In the genomic region with DNA sequence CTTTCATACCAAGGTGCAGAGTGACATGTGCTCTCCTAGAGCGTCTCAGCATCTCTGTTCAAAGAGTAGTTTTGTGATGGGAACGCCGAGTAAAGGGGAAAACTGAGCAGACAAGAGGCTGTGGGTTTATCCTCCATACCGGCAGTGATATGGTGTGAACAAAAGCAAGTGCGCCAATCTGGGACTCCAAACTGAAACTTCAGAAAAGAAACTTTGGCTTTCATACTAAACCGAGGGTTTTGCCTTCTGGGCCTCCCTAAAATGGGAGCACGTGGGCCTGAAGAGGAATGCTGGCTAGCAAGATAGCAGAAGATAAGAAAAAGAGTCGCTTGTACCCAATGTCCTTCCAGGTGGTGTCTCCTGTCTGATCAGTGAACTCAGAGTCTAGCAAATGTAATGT, we compare ENCODE assay signal across 9 mouse cellular contexts. TPM values are rescaled to one million over a fixed set of nuclear protein-coding genes. Genes with fewer than 3 reads are reported as not detected.
A peak's percentile ranks its signal among the peaks of the same experiment; 100 is the strongest.
DNase-seq lines count a peak whose midpoint lies in the region; ATAC-seq lines count a peak whose summit lies in the region.
"Had no signal": no experiment of that assay in that cellular context is flagged by ENCODE, and none has a peak within 500 bp of the region (broad histone marks: within the 10 kb centered on the region; RNA-seq: fewer than 3 reads in every experiment).

No protein-coding gene starts in this region.

- no peak overlapping the region for H3K27ac ChIP-seq in forebrain, embryonic 10.5 days
- H3K27ac ChIP-seq in forebrain, embryonic 13.5 days: no peak overlapping the region
- no peak overlapping the region for H3K27ac ChIP-seq in midbrain, embryonic 16.5 days (ENCODE audit: low read length)
- H3K27ac ChIP-seq: hindbrain, embryonic 15.5 days had no signal

- H3K4me2 ChIP-seq in forebrain, embryonic 13.5 days: no peak overlapping the region
- H3K4me2 ChIP-seq in midbrain, embryonic 16.5 days (ENCODE audit: low read length): no peak overlapping the region

- H3K4me1 ChIP-seq in forebrain, embryonic 10.5 days: peaks cover 18% of the 10 kb centered on the region
- peaks cover 8% of the 10 kb centered on the region; the same call in 1 of the 2 replicates for H3K4me1 ChIP-seq in forebrain, embryonic 13.5 days
- H3K4me1 ChIP-seq in megakaryocyte, embryonic 14.5 days: peaks cover 65% of the 10 kb centered on the region
- peaks cover 8% of the 10 kb centered on the region; the same call in 1 of the 2 replicates for H3K4me1 ChIP-seq in midbrain, embryonic 16.5 days (ENCODE audit: control insufficient read depth, insufficient read depth, low read length)

- H3K4me3 ChIP-seq in forebrain, embryonic 10.5 days: peak overlapping the region; percentile 55; the same call in 1 of the 2 replicates
- H3K4me3 ChIP-seq in forebrain, embryonic 13.5 days: no peak overlapping the region
- H3K4me3 ChIP-seq in megakaryocyte, embryonic 14.5 days (replicated peaks): peak overlapping the region; percentile 98
- no peak overlapping the region for H3K4me3 ChIP-seq in midbrain, embryonic 16.5 days (ENCODE audit: low read depth, low read length)

- no peak for ATAC-seq in forebrain, embryonic 13.5 days
- ATAC-seq in megakaryocyte, adult 5-6 weeks (ENCODE audit: poor library complexity, severe bottlenecking): no peak
- no peak for ATAC-seq in midbrain, embryonic 16.5 days

- H3K9ac ChIP-seq in forebrain, embryonic 13.5 days: no peak overlapping the region
- H3K9ac ChIP-seq in midbrain, embryonic 16.5 days (ENCODE audit: low read depth, low read length): no peak overlapping the region
- H3K9ac ChIP-seq: hindbrain, embryonic 15.5 days had no signal

- no peak for DNase-seq in forebrain, embryonic 10.5 days (ENCODE audit: extremely low spot score, low spot score)
- peak; percentile 57 for DNase-seq in liver
- DNase-seq in thymus, postnatal 14 days: peak; percentile 47
- no peak for DNase-seq in layer of hippocampus, adult 11-12 months (ENCODE audit: low spot score)

- WGBS in forebrain, embryonic 10.5 days: 38% methylated on average over 8 of the region's 8 CpGs
- 47% methylated on average over 8 of the region's 8 CpGs for WGBS in forebrain, embryonic 13.5 days
- 48% methylated on average over 8 of the region's 8 CpGs for WGBS in midbrain, embryonic 16.5 days

- peaks cover 36% of the 10 kb centered on the region for H3K27me3 ChIP-seq in forebrain, embryonic 10.5 days (ENCODE audit: poor library complexity, severe bottlenecking)
- peaks cover 13% of the 10 kb centered on the region; the same call in 1 of the 2 replicates for H3K27me3 ChIP-seq in forebrain, embryonic 13.5 days
- no peaks in the 10 kb centered on the region for H3K27me3 ChIP-seq in megakaryocyte, embryonic 14.5 days (replicated peaks)
- peaks cover 4% of the 10 kb centered on the region; the same call in 1 of the 2 replicates for H3K27me3 ChIP-seq in midbrain, embryonic 16.5 days (ENCODE audit: control insufficient read depth, insufficient read depth, low read depth, low read length)
- H3K27me3 ChIP-seq: hindbrain, embryonic 15.5 days had no signal

- no peaks in the 10 kb centered on the region for H3K36me3 ChIP-seq in forebrain, embryonic 10.5 days (replicated peaks)
- no peaks in the 10 kb centered on the region for H3K36me3 ChIP-seq in forebrain, embryonic 13.5 days (ENCODE audit: poor library complexity, severe bottlenecking)
- peaks cover 10% of the 10 kb centered on the region for H3K36me3 ChIP-seq in megakaryocyte, embryonic 14.5 days (replicated peaks; ENCODE audit: low read length)
- H3K36me3 ChIP-seq in midbrain, embryonic 16.5 days (ENCODE audit: control insufficient read depth, insufficient read depth, low read length): no peaks in the 10 kb centered on the region
- H3K36me3 ChIP-seq: hindbrain, embryonic 15.5 days had no signal

- H3K9me3 ChIP-seq in forebrain, embryonic 10.5 days: no peaks in the 10 kb centered on the region
- H3K9me3 ChIP-seq in forebrain, embryonic 13.5 days (replicated peaks): no peaks in the 10 kb centered on the region
- no peaks in the 10 kb centered on the region for H3K9me3 ChIP-seq in megakaryocyte, embryonic 14.5 days
- no peaks in the 10 kb centered on the region for H3K9me3 ChIP-seq in midbrain, embryonic 16.5 days (replicated peaks; ENCODE audit: control insufficient read depth, low read length, poor library complexity, severe bottlenecking)
- H3K9me3 ChIP-seq: hindbrain, embryonic 15.5 days had no signal

RNA-seq across cellular contexts. Expression of gene Apbb1ip, which starts 1.3 kb away (rescaled TPM):
- 0.70 and 0.95 TPM in 2 replicates for polyA plus RNA-seq in forebrain, embryonic 10.5 days (2016; fragmentation: Nextera tagmentation; extraction: Ambion mirVana)
- 0.44 and 0.61 TPM in 2 replicates for polyA plus RNA-seq in forebrain, embryonic 13.5 days (2015; fragmentation: Nextera tagmentation; extraction: Ambion mirVana)
- polyA plus RNA-seq in megakaryocyte, embryonic 14.5 days (2012; ENCODE audit: insufficient read depth, low replicate concordance): 35.8 and 36.6 TPM in 2 replicates
- 194 and 206 TPM in 2 replicates for total RNA-seq in megakaryocyte, adult 5-6 weeks (2015)
- 27.6 and 49.7 TPM in 2 replicates for total RNA-seq in megakaryocyte, adult 5-6 weeks (2017)
- polyA plus RNA-seq in midbrain, embryonic 16.5 days (2015; fragmentation: Nextera tagmentation; extraction: Ambion mirVana): 0.70 and 0.91 TPM in 2 replicates

Comparison
In these comparisons a context has a peak if more than half of its experiments do, and no peak if none do; other contexts are left out.
1. H3K4me3 ChIP-seq: peak in forebrain, embryonic 10.5 days (single experiment) and megakaryocyte, embryonic 14.5 days (single experiment); none in forebrain, embryonic 13.5 days (single experiment) and midbrain, embryonic 16.5 days (single experiment).
2. DNase-seq: peak in liver (single experiment) and thymus, postnatal 14 days (single experiment); none in forebrain, embryonic 10.5 days (single experiment) and layer of hippocampus, adult 11-12 months (single experiment).
3. RNA of gene Apbb1ip, which starts 1.3 kb away (polyA plus RNA-seq): 35.8 to 36.6 TPM in megakaryocyte, embryonic 14.5 days; 0.70 to 0.95 TPM in forebrain, embryonic 10.5 days, 0.70 to 0.91 TPM in midbrain, embryonic 16.5 days and 0.44 to 0.61 TPM in forebrain, embryonic 13.5 days; every median in the first group is over 10 times any median in the second.